Mouse (Mus musculus): ENCODE results near the gene Olfr221. TPM values are rescaled to one million over a fixed set of nuclear protein-coding genes. Genes with fewer than 3 reads are reported as not detected.
A peak's percentile ranks its signal among the peaks of the same experiment; 100 is the strongest.

The Olfr221 gene
- polyA plus RNA-seq, 2 experiments, result not detected

DNA sequence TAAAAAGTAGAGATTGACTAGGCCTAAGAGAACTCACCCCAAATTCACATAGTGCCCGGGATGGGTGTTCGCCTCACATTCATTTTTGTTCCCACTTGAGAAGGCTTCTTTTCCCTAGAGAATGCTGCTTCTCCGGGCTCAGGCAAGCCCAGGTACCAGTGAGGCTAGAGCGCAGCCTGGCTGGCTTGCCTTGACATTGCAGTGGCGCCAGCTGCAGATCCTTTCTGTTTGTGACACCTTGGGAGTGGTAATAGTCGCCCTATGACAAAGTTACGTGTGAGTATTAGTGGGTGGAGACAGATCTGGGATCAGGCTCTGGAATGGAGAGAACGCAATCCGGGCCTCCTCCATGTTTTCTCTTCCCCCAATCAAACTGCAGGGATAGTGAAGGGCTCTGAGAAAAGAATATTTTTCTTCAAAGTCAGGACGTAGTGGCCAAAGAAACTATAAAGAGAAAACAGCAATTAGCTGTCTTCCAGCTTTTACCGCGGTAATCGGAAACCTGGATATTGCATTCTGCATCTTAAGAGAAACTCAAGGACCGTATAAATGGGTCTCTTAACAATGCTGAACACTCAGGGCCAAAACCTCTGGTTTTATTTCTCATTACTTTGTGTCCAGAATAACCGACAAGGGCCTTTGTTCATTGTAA, 21.6 kb downstream of the Olfr221 start, which contains the start of gene Zfp219:
TSS of gene Zfp219 (minus strand) at position 248 of the 652 bp plus-strand sequence.
- H3K4me2 ChIP-seq (ENCODE audit: low read depth), result peak within 1 kb of the TSS; percentile 83
- TF ChIP-seq CTCF (IDR thresholded peaks at IDR 0.05; ENCODE audit: low read depth) (peak; percentile 94), EP300 (IDR thresholded peaks at IDR 0.05; ENCODE audit: low read depth) (peak; percentile 15; the same call in 1 of the 2 replicates)
- 15% methylated on average over 15 of the region's 15 CpGs for WGBS (ENCODE audit: insufficient replicate concordance)
- H3K9ac ChIP-seq (replicated peaks), result peak within 1 kb of the TSS; percentile 89
- no peaks in the 10 kb centered on the region for H3K27me3 ChIP-seq (ENCODE audit: control insufficient read depth, insufficient read depth, low read length)
- peak within 1 kb of the TSS; percentile 93 for H3K27ac ChIP-seq
- no peaks in the 10 kb centered on the region for H3K36me3 ChIP-seq (replicated peaks; ENCODE audit: control insufficient read depth, insufficient read depth, low read depth)
- H3K4me3 ChIP-seq (ENCODE audit: insufficient read depth in 1 of 2, low read depth in 2 of 2, low read length in 2 of 2), result peak within 1 kb of the TSS; percentile 85 to 96
- ATAC-seq (ENCODE audit: insufficient read depth) (peak; percentile 66), DNase-seq (ENCODE audit: low read depth in 3 of 3, low spot score in 3 of 3) (peak; percentile 73 to 86 (median 74))
- peaks cover 60 to 66% of the 10 kb centered on the region in 2 experiments for H3K4me1 ChIP-seq (replicated peaks; ENCODE audit: control insufficient read depth in 2 of 2, insufficient read depth in 2 of 2, low read length in 1 of 2)
- H3K9me3 ChIP-seq (ENCODE audit: control insufficient read depth, low read length), result no peaks in the 10 kb centered on the region

DNA sequence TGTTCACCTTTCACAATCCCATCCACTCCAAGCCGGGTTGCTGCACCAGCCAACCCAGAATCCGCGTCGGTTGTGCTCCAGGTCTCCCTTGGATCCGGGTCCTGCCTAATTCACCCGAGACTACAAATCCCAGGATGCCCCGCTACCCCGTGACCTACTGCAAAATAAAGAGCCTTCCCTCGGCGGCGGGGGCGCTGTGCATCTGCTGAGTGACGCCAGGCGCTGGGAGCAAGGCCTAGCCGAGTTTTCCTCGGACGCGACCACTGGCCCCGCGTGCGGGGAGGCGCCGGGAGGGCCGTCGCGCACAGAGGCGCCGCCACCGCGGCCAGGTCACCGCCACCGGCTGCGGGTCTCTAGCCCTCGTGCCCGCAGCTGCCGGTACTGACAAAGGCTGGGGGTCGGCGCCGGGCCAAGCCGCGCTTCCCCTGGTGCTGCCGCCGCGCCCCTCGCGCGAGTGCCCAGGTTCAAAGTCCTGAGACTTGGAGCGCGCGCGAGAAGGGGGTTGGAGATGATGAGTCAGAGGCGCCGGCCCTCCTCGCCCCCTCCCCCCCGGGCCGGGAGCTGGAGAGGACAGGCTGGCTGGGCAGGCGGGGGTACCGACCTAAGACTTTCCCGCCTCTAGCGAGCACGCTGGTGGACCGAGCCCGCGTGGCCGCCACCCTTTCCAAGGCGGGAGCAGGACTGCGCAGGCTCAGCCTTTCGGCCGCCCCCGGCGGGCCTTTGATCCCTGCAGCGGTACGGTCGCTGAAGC, 22.5 kb downstream of the Olfr221 start:
- no peaks in the 10 kb centered on the region for H3K9me3 ChIP-seq (ENCODE audit: control insufficient read depth, low read length)
- H3K4me2 ChIP-seq (ENCODE audit: low read depth), result peak overlapping the region; percentile 83
- H3K27ac ChIP-seq, result peak overlapping the region; percentile 93
- under 1% methylated on average over 74 of the region's 74 CpGs for WGBS (ENCODE audit: insufficient replicate concordance)
- ATAC-seq (ENCODE audit: insufficient read depth), result peak; percentile 81
- peaks cover 62 to 71% of the 10 kb centered on the region in 2 experiments for H3K4me1 ChIP-seq (replicated peaks; ENCODE audit: control insufficient read depth in 2 of 2, insufficient read depth in 2 of 2, low read length in 1 of 2)
- peak overlapping the region; percentile 85 to 96 for H3K4me3 ChIP-seq (ENCODE audit: insufficient read depth in 1 of 2, low read depth in 2 of 2, low read length in 2 of 2)
- peak; percentile 90 to 95 (median 93) for DNase-seq (ENCODE audit: low read depth in 3 of 3, low spot score in 3 of 3)
- H3K9ac ChIP-seq (replicated peaks), result peak overlapping the region; percentile 89
- H3K36me3 ChIP-seq (replicated peaks; ENCODE audit: control insufficient read depth, insufficient read depth, low read depth), result no peaks in the 10 kb centered on the region
- TF ChIP-seq CTCF (IDR thresholded peaks at IDR 0.05; ENCODE audit: low read depth) (peak; percentile 78), EP300 (IDR thresholded peaks at IDR 0.05; ENCODE audit: low read depth) (peak; percentile 31; the same call in 1 of the 2 replicates)
- no peaks in the 10 kb centered on the region for H3K27me3 ChIP-seq (ENCODE audit: control insufficient read depth, insufficient read depth, low read length)

DNA sequence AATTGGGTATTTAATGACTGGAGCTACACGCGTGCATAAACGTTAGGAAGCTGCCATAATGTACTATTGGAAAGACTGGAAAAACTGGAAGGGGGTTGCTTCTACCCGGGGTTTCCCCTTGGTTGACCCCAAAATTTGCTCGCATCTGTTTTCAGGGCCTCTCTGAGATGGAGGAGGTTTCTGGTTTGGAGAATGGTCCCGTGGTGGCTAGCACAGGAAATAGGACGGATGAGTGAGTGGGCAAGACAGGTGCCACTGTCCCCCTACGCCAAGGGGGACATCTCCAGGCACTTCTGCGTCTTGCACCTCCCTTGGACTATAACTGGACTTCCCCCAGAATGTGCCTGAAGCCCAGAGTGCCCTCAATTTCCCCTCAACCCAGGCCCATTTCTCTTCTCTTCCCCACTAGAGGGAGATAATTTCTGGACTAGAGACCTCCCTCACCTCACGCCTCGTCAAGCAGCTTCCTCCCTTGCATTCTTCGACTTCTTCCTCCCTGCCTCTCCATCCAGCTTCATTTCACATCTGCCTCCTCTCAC, 23.1 kb downstream of the Olfr221 start:
- Histone ChIP-seq H3K27ac (peak overlapping the region; percentile 93), H3K27me3 (ENCODE audit: control insufficient read depth, insufficient read depth, low read length) (no peaks in the 10 kb centered on the region), H3K4me3 (ENCODE audit: insufficient read depth in 1 of 2, low read depth in 2 of 2, low read length in 2 of 2) (peak overlapping the region; percentile 85 to 96), H3K4me1 (replicated peaks; ENCODE audit: control insufficient read depth in 2 of 2, insufficient read depth in 2 of 2, low read length in 1 of 2) (peaks cover 56 to 64% of the 10 kb centered on the region in 2 experiments), H3K36me3 (replicated peaks; ENCODE audit: control insufficient read depth, insufficient read depth, low read depth) (no peaks in the 10 kb centered on the region), H3K9ac (replicated peaks) (peak overlapping the region; percentile 89), H3K4me2 (ENCODE audit: low read depth) (peak overlapping the region; percentile 83), H3K9me3 (ENCODE audit: control insufficient read depth, low read length) (no peaks in the 10 kb centered on the region)
- DNase-seq (ENCODE audit: low read depth in 3 of 3, low spot score in 3 of 3) (peak in 1 of 3 experiments; percentile 39), ATAC-seq (ENCODE audit: insufficient read depth) (peak; percentile 12; the same call in 1 of the 2 replicates)
- TF ChIP-seq EP300 (IDR thresholded peaks at IDR 0.05; ENCODE audit: low read depth) (no peak), CTCF (IDR thresholded peaks at IDR 0.05; ENCODE audit: low read depth) (no peak; the same call in 1 of the 2 replicates)
- WGBS (ENCODE audit: insufficient replicate concordance), result 24% methylated on average over 12 of the region's 12 CpGs

DNA sequence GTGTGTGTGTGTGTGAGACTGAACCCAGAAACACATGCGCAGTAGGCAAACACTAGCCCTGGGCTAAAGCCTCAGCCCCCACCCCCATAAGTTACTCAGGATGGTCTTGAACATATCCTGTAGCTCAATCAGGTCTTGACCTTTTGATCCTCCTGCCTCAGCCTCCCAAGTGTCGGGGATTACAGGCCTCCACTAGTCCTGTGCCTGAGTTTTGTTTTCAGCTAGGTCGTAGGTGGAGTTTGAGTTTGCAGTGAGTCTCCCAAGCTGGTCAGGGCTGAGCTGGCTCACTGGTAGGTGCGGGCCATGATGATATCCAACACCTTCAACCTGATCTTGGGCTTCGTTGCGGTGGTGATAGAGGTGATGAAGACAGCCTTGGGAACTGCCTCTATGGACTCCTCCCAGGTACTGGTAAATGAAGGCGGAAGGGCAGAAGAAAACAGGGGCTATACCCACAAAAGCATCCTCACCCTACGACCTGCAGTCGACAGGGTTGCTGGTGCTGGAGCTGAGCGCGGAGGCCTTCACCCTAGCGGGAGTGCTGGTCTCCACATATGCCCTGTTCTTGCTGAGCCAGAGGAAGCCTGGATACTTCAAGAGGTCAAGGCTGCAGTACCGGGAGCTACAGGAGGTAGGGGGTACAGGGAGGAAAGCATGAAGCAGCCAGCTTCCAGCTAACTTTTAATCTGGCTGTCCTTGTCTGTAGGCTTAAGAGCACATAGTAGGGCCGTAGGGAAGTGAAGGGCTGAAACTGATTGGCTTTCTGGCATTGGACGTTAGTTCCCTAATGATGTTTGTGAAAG, 23.8 kb downstream of the Olfr221 start:
- no peaks in the 10 kb centered on the region for H3K27me3 ChIP-seq (ENCODE audit: control insufficient read depth, insufficient read depth, low read length)
- 77% methylated on average over 15 of the region's 15 CpGs for WGBS (ENCODE audit: insufficient replicate concordance)
- no peak for ATAC-seq (ENCODE audit: insufficient read depth)
- H3K4me2 ChIP-seq (ENCODE audit: low read depth), result peak overlapping the region; percentile 83
- H3K27ac ChIP-seq, result peak overlapping the region; percentile 93
- DNase-seq (ENCODE audit: low read depth in 3 of 3, low spot score in 3 of 3), result no peak
- peak overlapping the region; percentile 11 to 85; a peak in 2 of 4 replicates for H3K4me3 ChIP-seq (ENCODE audit: insufficient read depth in 1 of 2, low read depth in 2 of 2, low read length in 2 of 2)
- no peaks in the 10 kb centered on the region for H3K36me3 ChIP-seq (replicated peaks; ENCODE audit: control insufficient read depth, insufficient read depth, low read depth)
- TF ChIP-seq CTCF (IDR thresholded peaks at IDR 0.05; ENCODE audit: low read depth) (no peak), EP300 (IDR thresholded peaks at IDR 0.05; ENCODE audit: low read depth) (no peak)
- peaks cover 49 to 58% of the 10 kb centered on the region in 2 experiments for H3K4me1 ChIP-seq (replicated peaks; ENCODE audit: control insufficient read depth in 2 of 2, insufficient read depth in 2 of 2, low read length in 1 of 2)
- peak overlapping the region; percentile 89 for H3K9ac ChIP-seq (replicated peaks)
- H3K9me3 ChIP-seq (ENCODE audit: control insufficient read depth, low read length), result no peaks in the 10 kb centered on the region

All from liver, embryonic 14.5 days (tissue).